ENCODE assay signal across 8 mouse cellular contexts in the genomic region with DNA sequence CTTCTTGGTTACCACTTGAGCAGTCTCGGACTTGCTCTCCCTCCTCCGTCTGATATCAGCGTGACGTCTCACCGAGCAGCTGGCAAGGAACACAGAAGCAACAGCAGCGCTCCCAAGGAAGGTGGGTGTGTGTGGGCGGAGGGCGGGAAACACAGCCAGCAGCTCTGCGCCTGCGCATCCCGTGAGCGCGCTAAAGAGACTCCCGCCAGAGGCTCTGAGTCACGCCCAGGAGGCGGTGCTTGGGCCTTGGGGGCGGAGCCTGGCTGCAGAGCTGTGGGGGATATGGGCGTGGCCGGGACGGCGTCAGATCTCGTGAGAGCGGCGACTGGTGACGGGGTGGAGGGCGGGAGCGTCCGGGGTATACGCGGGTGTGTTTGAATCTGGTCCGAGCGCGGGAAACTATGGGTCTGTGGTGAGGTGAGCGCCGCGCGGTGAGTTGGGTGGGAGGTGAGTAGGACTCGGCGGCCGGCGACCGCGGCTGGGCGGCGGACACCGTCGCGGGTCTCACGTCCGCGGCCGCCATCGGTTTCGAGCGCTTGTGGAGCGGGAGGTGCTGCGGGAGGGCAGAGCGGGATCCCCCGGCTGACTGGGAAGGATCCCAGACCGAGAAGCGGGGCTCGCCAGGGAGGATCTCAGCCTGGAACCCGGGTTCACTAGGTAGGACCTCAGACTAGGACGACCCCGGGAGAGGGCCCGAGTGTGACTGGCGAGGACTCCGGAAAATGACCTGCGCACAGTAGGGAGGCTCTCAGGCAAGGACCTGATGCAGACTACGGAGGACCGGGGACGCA. TPM values are rescaled to one million over a fixed set of nuclear protein-coding genes. Genes with fewer than 3 reads are reported as not detected.
DNase-seq lines count a peak whose midpoint lies in the region; ATAC-seq and TF ChIP-seq lines count a peak whose summit lies in the region.

A gene (plus strand): TSS at position 358 of the 791 bp plus-strand sequence.

- H3K4me1 ChIP-seq in ES-Bruce4 (ENCODE audit: control insufficient read depth, insufficient read depth, low read length), result no peaks in the 10 kb centered on the region
- H3K4me1 ChIP-seq in forebrain, embryonic 13.5 days, result peaks cover 15% of the 10 kb centered on the region
- H3K4me1 ChIP-seq in liver, postnatal 0 days (ENCODE audit: insufficient read depth), result peaks cover 15% of the 10 kb centered on the region
- peaks cover 4% of the 10 kb centered on the region; the same call in 1 of the 2 replicates for H3K4me1 ChIP-seq in neural tube, embryonic 14.5 days (ENCODE audit: control insufficient read depth, insufficient read depth, low read length)

- H3K9ac ChIP-seq in ES-Bruce4 (ENCODE audit: low read depth, poor library complexity, severe bottlenecking), result peak within 1 kb of the TSS; percentile 87
- H3K9ac ChIP-seq in forebrain, embryonic 13.5 days, result peak within 1 kb of the TSS; percentile 87
- peak within 1 kb of the TSS; percentile 92 for H3K9ac ChIP-seq in liver, postnatal 0 days (replicated peaks)
- peak within 1 kb of the TSS; percentile 72 for H3K9ac ChIP-seq in neural tube, embryonic 14.5 days (replicated peaks; ENCODE audit: low read depth, low read length)

- TF ChIP-seq CTCF in ES-Bruce4 (IDR thresholded peaks at IDR 0.05; ENCODE audit: low read depth, low read length), result no peak
- TF ChIP-seq CTCF in liver, postnatal 0 days (IDR thresholded peaks at IDR 0.05; ENCODE audit: low read depth), result no peak

- intact Hi-C loops in heart, postnatal 10 days (cut with DNase I), result loop anchor here (2.0 to 10.0 kb wide), 2 partner anchors 124 to 360 kb away; a partner anchor contains a TSS

- TF ChIP-seq POLR2A in ES-Bruce4 (IDR thresholded peaks at IDR 0.05; ENCODE audit: insufficient read depth, low read length), result peak; percentile 43

- peak within 1 kb of the TSS; percentile 92 for H3K4me3 ChIP-seq in ES-Bruce4 (ENCODE audit: low read depth, low read length)
- H3K4me3 ChIP-seq in forebrain, embryonic 13.5 days, result peak within 1 kb of the TSS; percentile 77
- H3K4me3 ChIP-seq in liver, postnatal 0 days (ENCODE audit: low read depth, low read length), result peak within 1 kb of the TSS; percentile 91
- H3K4me3 ChIP-seq in neural tube, embryonic 14.5 days (ENCODE audit: low read depth, low read length), result peak within 1 kb of the TSS; percentile 69

- peak; percentile 99 for DNase-seq in heart, postnatal 10 days
- DNase-seq in large intestine, adult 2 months (ENCODE audit: low read depth, low spot score), result peak; percentile 87
- DNase-seq in liver, postnatal 0 days, result peak; percentile 100
- peak; percentile 100 for DNase-seq in testis, postnatal 10 days (ENCODE audit: low spot score)

- peak within 1 kb of the TSS; percentile 83 for H3K4me2 ChIP-seq in forebrain, embryonic 13.5 days
- peak within 1 kb of the TSS; percentile 88 for H3K4me2 ChIP-seq in liver, postnatal 0 days (ENCODE audit: low read depth, low read length)
- H3K4me2 ChIP-seq in neural tube, embryonic 14.5 days (ENCODE audit: low read depth, low read length), result peak within 1 kb of the TSS; percentile 95

- TF ChIP-seq EP300 in ES-Bruce4 (IDR thresholded peaks at IDR 0.05; ENCODE audit: insufficient read depth, low read depth, low read length), result no peak
- TF ChIP-seq EP300 in liver, postnatal 0 days (IDR thresholded peaks at IDR 0.05; ENCODE audit: low read depth), result peak; percentile 40; the same call in 1 of the 2 replicates

- WGBS in forebrain, embryonic 13.5 days, result under 1% methylated on average over 68 of the region's 72 CpGs
- WGBS in large intestine, adult 2 months, result under 1% methylated on average over 72 of the region's 72 CpGs
- WGBS in liver, postnatal 0 days (ENCODE audit: insufficient replicate concordance), result 1% methylated on average over 59 of the region's 72 CpGs
- WGBS in neural tube, embryonic 14.5 days, result under 1% methylated on average over 70 of the region's 72 CpGs

- peaks cover 10% of the 10 kb centered on the region for H3K9me3 ChIP-seq in ES-Bruce4 (replicated peaks; ENCODE audit: control insufficient read depth, insufficient read depth, low read length, poor library complexity, severe bottlenecking)
- H3K9me3 ChIP-seq in forebrain, embryonic 13.5 days (replicated peaks), result peaks cover 32% of the 10 kb centered on the region
- H3K9me3 ChIP-seq in liver, postnatal 0 days (ENCODE audit: low read length), result no peaks in the 10 kb centered on the region
- H3K9me3 ChIP-seq in neural tube, embryonic 14.5 days (ENCODE audit: control insufficient read depth, low read length), result 0 out of 2 replicates have a peak, but pooled peaks cover 5% of the 10 kb centered on the region

- H3K36me3 ChIP-seq in ES-Bruce4 (ENCODE audit: control insufficient read depth, insufficient read depth, low read length, poor library complexity, severe bottlenecking), result peaks cover 12% of the 10 kb centered on the region
- peaks cover 58% of the 10 kb centered on the region for H3K36me3 ChIP-seq in forebrain, embryonic 13.5 days (ENCODE audit: poor library complexity, severe bottlenecking)
- H3K36me3 ChIP-seq in liver, postnatal 0 days (replicated peaks; ENCODE audit: insufficient read depth, low read length), result peaks cover 24% of the 10 kb centered on the region
- no peaks in the 10 kb centered on the region for H3K36me3 ChIP-seq in neural tube, embryonic 14.5 days (ENCODE audit: control insufficient read depth, insufficient read depth, low read length)

- H3K27me3 ChIP-seq in ES-Bruce4 (ENCODE audit: control insufficient read depth, insufficient read depth, low read length, poor library complexity, severe bottlenecking), result no peaks in the 10 kb centered on the region
- H3K27me3 ChIP-seq in forebrain, embryonic 13.5 days, result no peaks in the 10 kb centered on the region
- no peaks in the 10 kb centered on the region for H3K27me3 ChIP-seq in liver, postnatal 0 days (ENCODE audit: insufficient read depth, low read length)
- no peaks in the 10 kb centered on the region for H3K27me3 ChIP-seq in neural tube, embryonic 14.5 days (ENCODE audit: control insufficient read depth, insufficient read depth, low read length)

- H3K27ac ChIP-seq in ES-Bruce4 (ENCODE audit: insufficient read depth, low read length), result no peak within 1 kb of the TSS
- peak within 1 kb of the TSS; percentile 14; the same call in 1 of the 2 replicates for H3K27ac ChIP-seq in forebrain, embryonic 13.5 days
- peak within 1 kb of the TSS; percentile 59 for H3K27ac ChIP-seq in liver, postnatal 0 days (ENCODE audit: low read depth)
- H3K27ac ChIP-seq in neural tube, embryonic 14.5 days (ENCODE audit: low read depth, low read length), result no peak within 1 kb of the TSS

- ATAC-seq in cerebellum, adult (ENCODE audit: insufficient number of reproducible peaks, low FRiP score, low TSS enrichment), result peak; percentile 91
- ATAC-seq in forebrain, embryonic 13.5 days, result peak; percentile 99
- ATAC-seq in liver, postnatal 0 days, result peak; percentile 98
- peak; percentile 98 for ATAC-seq in neural tube, embryonic 14.5 days (ENCODE audit: low read depth)

RNA-seq across cellular contexts. Expression of the gene that starts here (rescaled TPM):
- polyA plus RNA-seq in ES-Bruce4 (2011; ENCODE audit: insufficient read depth, insufficient read length, low read depth, missing spikeins), result 48.5 and 49.5 TPM in 2 replicates
- 30.7 and 39.1 TPM in 2 replicates for polyA plus RNA-seq in forebrain, embryonic 13.5 days (2015; fragmentation: Nextera tagmentation; extraction: Ambion mirVana)
- 10 to 100 TPM; 16.3 to 16.4 TPM for total RNA-seq in heart, postnatal 10 days (2021)
- 2.5 and 3.8 TPM in 2 replicates for polyA plus RNA-seq in large intestine, adult 2 months (2012; rRNA removed)
- 15.9 and 21.2 TPM in 2 replicates for polyA plus RNA-seq in liver, postnatal 0 days (2015; fragmentation: Nextera tagmentation; extraction: Ambion mirVana)
- polyA plus RNA-seq in neural tube, embryonic 14.5 days (2014; fragmentation: Nextera tagmentation; extraction: Ambion mirVana), result 5.9 and 8.3 TPM in 2 replicates

Comparison
In these comparisons a context has a peak if more than half of its experiments do, and no peak if none do; other contexts are left out.
1. H3K27ac ChIP-seq: peak in forebrain, embryonic 13.5 days (single experiment) and liver, postnatal 0 days (single experiment); none in ES-Bruce4 (single experiment) and neural tube, embryonic 14.5 days (single experiment).
2. Peak in every context shown above with its lines, with median percentiles within 50 percentile points of each other: H3K4me3 ChIP-seq, H3K9ac ChIP-seq, ATAC-seq, H3K4me2 ChIP-seq and DNase-seq.